ENCODE assay signal across 11 mouse cellular contexts in the genomic region with DNA sequence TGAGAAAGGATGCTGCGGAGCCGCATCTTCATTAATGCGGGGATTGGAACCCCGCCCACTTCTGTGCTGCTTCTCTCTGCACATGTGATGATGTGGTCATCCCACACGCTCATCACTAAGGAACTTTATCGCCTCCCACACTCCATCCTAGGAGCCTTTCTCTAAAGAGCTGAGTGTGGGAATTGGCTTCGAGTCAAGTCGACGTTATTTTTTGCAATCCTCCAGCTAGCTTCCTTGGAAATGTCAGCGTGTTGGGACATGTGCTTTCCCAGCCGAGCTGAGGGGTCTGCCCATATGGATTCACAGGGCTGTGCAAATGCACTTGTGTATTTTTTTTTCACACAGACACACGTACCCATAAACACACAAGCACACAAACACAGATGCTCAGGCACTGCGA.
DNase-seq lines count a peak whose midpoint lies in the region; ATAC-seq and TF ChIP-seq lines count a peak whose summit lies in the region.
"Had no signal": no experiment of that assay in that cellular context is flagged by ENCODE, and none has a peak within 500 bp of the region (broad histone marks: within the 10 kb centered on the region; RNA-seq: fewer than 3 reads in every experiment).

No protein-coding gene starts in this region.

- WGBS in lung, embryonic 14.5 days, result 59% methylated on average over 13 of the region's 13 CpGs
- WGBS in lung, adult 2 months, result 76% methylated on average over 13 of the region's 13 CpGs
- WGBS in heart, embryonic 16.5 days, result 59% methylated on average over 13 of the region's 13 CpGs
- WGBS in limb, embryonic 10.5 days, result 91% methylated on average over 13 of the region's 13 CpGs
- WGBS in hindbrain, embryonic 16.5 days, result 87% methylated on average over 13 of the region's 13 CpGs

- peak; percentile 76 for ATAC-seq in lung, embryonic 14.5 days (ENCODE audit: insufficient read depth)
- ATAC-seq in heart, embryonic 16.5 days (replicated peaks; ENCODE audit: extremely low read depth, insufficient read depth, low FRiP score), result 0 out of 2 replicates have a peak, but pooled peaks have one; percentile 28
- ATAC-seq in hindbrain, embryonic 16.5 days, result no peak

- no peak overlapping the region for H3K4me3 ChIP-seq in lung, embryonic 14.5 days (ENCODE audit: low read depth, low read length)
- no peak overlapping the region for H3K4me3 ChIP-seq in lung, adult 2 months (replicated peaks; ENCODE audit: extremely low read depth, low read depth, low read length)
- no peak overlapping the region for H3K4me3 ChIP-seq in heart, embryonic 16.5 days (ENCODE audit: low read length)
- no peak overlapping the region for H3K4me3 ChIP-seq in limb, embryonic 10.5 days
- H3K4me3 ChIP-seq in hindbrain, embryonic 16.5 days (ENCODE audit: low read length), result no peak overlapping the region

- no peaks in the 10 kb centered on the region for H3K9me3 ChIP-seq in lung, embryonic 14.5 days (ENCODE audit: low read depth, low read length)
- H3K9me3 ChIP-seq in heart, embryonic 16.5 days (replicated peaks; ENCODE audit: control insufficient read depth, low read length), result no peaks in the 10 kb centered on the region
- no peaks in the 10 kb centered on the region for H3K9me3 ChIP-seq in limb, embryonic 10.5 days (replicated peaks)
- H3K9me3 ChIP-seq in hindbrain, embryonic 16.5 days (ENCODE audit: control insufficient read depth, low read length), result no peaks in the 10 kb centered on the region

- H3K27me3 ChIP-seq in lung, embryonic 14.5 days (ENCODE audit: insufficient read depth, low read length), result no peaks in the 10 kb centered on the region
- no peaks in the 10 kb centered on the region; the same call in 1 of the 2 replicates for H3K27me3 ChIP-seq in heart, embryonic 16.5 days (ENCODE audit: control insufficient read depth, insufficient read depth, low read length)
- no peaks in the 10 kb centered on the region for H3K27me3 ChIP-seq in limb, embryonic 10.5 days (ENCODE audit: low read depth, poor library complexity, severe bottlenecking)
- H3K27me3 ChIP-seq in hindbrain, embryonic 16.5 days (replicated peaks; ENCODE audit: control insufficient read depth, insufficient read depth, low read length), result no peaks in the 10 kb centered on the region

- no peaks in the 10 kb centered on the region for H3K4me1 ChIP-seq in lung, embryonic 14.5 days (ENCODE audit: insufficient read depth)
- no peaks in the 10 kb centered on the region for H3K4me1 ChIP-seq in lung, adult 2 months (ENCODE audit: control insufficient read depth, insufficient read depth, low read length)
- no peaks in the 10 kb centered on the region for H3K4me1 ChIP-seq in heart, embryonic 16.5 days (ENCODE audit: control insufficient read depth, insufficient read depth, low read length)
- H3K4me1 ChIP-seq in limb, embryonic 10.5 days, result no peaks in the 10 kb centered on the region
- H3K4me1 ChIP-seq in hindbrain, embryonic 16.5 days (ENCODE audit: control insufficient read depth, insufficient read depth, low read depth, low read length), result no peaks in the 10 kb centered on the region

- H3K36me3 ChIP-seq in lung, embryonic 14.5 days (ENCODE audit: insufficient read depth), result no peaks in the 10 kb centered on the region
- H3K36me3 ChIP-seq in heart, embryonic 16.5 days (ENCODE audit: control insufficient read depth, insufficient read depth), result no peaks in the 10 kb centered on the region
- no peaks in the 10 kb centered on the region for H3K36me3 ChIP-seq in limb, embryonic 10.5 days
- peaks cover 11% of the 10 kb centered on the region for H3K36me3 ChIP-seq in hindbrain, embryonic 16.5 days (ENCODE audit: control insufficient read depth, insufficient read depth, low read length)

- H3K27ac ChIP-seq in lung, embryonic 14.5 days (ENCODE audit: low read depth), result no peak overlapping the region
- no peak overlapping the region for H3K27ac ChIP-seq in heart, embryonic 16.5 days (ENCODE audit: low read length)
- no peak overlapping the region for H3K27ac ChIP-seq in limb, embryonic 10.5 days
- no peak overlapping the region for H3K27ac ChIP-seq in hindbrain, embryonic 16.5 days (ENCODE audit: low read depth, low read length)
- H3K27ac ChIP-seq: liver, embryonic 14.5 days had no signal

- TF ChIP-seq POLR2A in lung, adult 2 months (IDR thresholded peaks at IDR 0.05; ENCODE audit: borderline replicate concordance, extremely low read depth, low read depth, low read length), result no peak

- no peak for TF ChIP-seq CTCF in lung, embryonic 14.5 days (IDR thresholded peaks at IDR 0.05; ENCODE audit: low read depth)
- TF ChIP-seq CTCF in lung, adult 2 months (IDR thresholded peaks at IDR 0.05; ENCODE audit: insufficient read depth, low read length), result no peak

- no peak overlapping the region for H3K4me2 ChIP-seq in lung, embryonic 14.5 days
- no peak overlapping the region for H3K4me2 ChIP-seq in heart, embryonic 16.5 days (ENCODE audit: low read depth, low read length)
- no peak overlapping the region for H3K4me2 ChIP-seq in hindbrain, embryonic 16.5 days (ENCODE audit: low read length)

- H3K9ac ChIP-seq in lung, embryonic 14.5 days, result no peak overlapping the region
- no peak overlapping the region for H3K9ac ChIP-seq in heart, embryonic 16.5 days (ENCODE audit: low read length)
- no peak overlapping the region for H3K9ac ChIP-seq in hindbrain, embryonic 16.5 days (ENCODE audit: low read depth, low read length)
- H3K9ac ChIP-seq: liver, embryonic 14.5 days had no signal

- peak; percentile 66 for DNase-seq in lung, embryonic 14.5 days
- DNase-seq in lung, adult 2 months, result no peak
- DNase-seq in left cerebral cortex, adult 18-20 months (ENCODE audit: low spot score in 2 of 2), result peak; percentile 81 to 87
- peak; percentile 13 for DNase-seq in skeletal muscle tissue, adult 2 months (ENCODE audit: low read depth, low spot score)
- no peak for DNase-seq in limb, embryonic 10.5 days (ENCODE audit: low spot score)
- DNase-seq: adrenal gland, adult 8-10 months; cerebellum, postnatal 36 days; thymus, postnatal 4 days had no signal

Comparison
In these comparisons a context has a peak if more than half of its experiments do, and no peak if none do; other contexts are left out.
1. DNase-seq: peak in lung, embryonic 14.5 days (single experiment), left cerebral cortex, adult 18-20 months (2 of 2) and skeletal muscle tissue, adult 2 months (single experiment); none in lung, adult 2 months (single experiment) and limb, embryonic 10.5 days (single experiment).